Comparison of ENCODE assay signal across 11 mouse cellular contexts in the genomic region with DNA sequence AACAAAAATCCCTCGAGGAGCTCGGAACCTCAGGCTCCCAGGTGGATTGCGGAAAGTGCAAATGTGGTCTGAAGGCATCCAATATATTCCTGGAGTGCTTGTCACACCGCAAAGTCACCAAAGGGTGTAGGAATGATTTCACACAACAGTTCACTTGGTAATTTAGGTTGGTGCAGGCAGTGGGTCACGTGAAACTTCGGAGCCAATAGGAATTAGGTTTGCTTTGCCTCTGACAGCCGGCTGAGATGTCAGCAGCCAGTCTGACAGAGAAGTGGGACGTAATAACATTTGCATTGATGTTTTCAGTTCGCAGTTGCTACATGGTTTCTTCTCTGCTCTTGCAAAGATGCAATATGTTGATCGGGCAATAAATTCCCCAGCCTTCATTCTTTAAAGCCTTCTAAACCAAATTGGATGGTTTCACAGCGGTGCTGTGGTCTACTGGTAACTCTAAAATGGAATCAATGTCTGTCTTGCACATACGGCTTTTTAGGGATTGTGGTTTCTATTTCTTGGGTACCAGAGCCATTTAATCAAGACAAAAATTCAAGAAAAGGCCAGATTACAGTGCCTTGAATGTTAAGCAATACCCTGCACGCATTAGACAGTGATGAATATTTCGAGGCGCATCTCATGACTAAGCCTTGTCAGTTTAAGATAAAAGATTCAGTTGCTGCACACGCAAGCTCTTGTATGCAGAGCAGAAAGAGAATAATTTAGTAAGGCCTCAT.
A peak's percentile ranks its signal among the peaks of the same experiment; 100 is the strongest.
DNase-seq lines count a peak whose midpoint lies in the region; ATAC-seq and TF ChIP-seq lines count a peak whose summit lies in the region.
"Had no signal": no experiment of that assay in that cellular context is flagged by ENCODE, and none has a peak within 500 bp of the region (broad histone marks: within the 10 kb centered on the region; RNA-seq: fewer than 3 reads in every experiment).

No protein-coding gene starts in this region.

- no peaks in the 10 kb centered on the region for H3K9me3 ChIP-seq in heart, embryonic 12.5 days (replicated peaks)
- no peaks in the 10 kb centered on the region for H3K9me3 ChIP-seq in kidney, postnatal 0 days (replicated peaks; ENCODE audit: low read length)

- peak overlapping the region; percentile 52 for H3K4me2 ChIP-seq in heart, embryonic 12.5 days
- peak overlapping the region; percentile 29 for H3K4me2 ChIP-seq in kidney, postnatal 0 days (ENCODE audit: low read length)

- intact Hi-C loops in left cerebral cortex, postnatal 36 days (cut with DNase I) = no loop called here

- 59% methylated on average over 16 of the region's 16 CpGs for WGBS in heart, embryonic 12.5 days
- 58% methylated on average over 16 of the region's 16 CpGs for WGBS in kidney, postnatal 0 days

- no peak overlapping the region for H3K9ac ChIP-seq in heart, embryonic 12.5 days
- H3K9ac ChIP-seq in kidney, postnatal 0 days (ENCODE audit: low read depth, low read length) = no peak overlapping the region

- no peaks in the 10 kb centered on the region for H3K27me3 ChIP-seq in heart, embryonic 12.5 days (replicated peaks)
- H3K27me3 ChIP-seq in kidney, postnatal 0 days (ENCODE audit: insufficient read depth, low read length) = no peaks in the 10 kb centered on the region

- no peak for ATAC-seq in heart, embryonic 12.5 days (ENCODE audit: insufficient number of reproducible peaks, low FRiP score)
- ATAC-seq in kidney, postnatal 0 days (replicated peaks; ENCODE audit: low FRiP score, low read depth) = no peak
- no peak for ATAC-seq in granulocyte monocyte progenitor cell, adult 5-6 weeks (replicated peaks; ENCODE audit: poor library complexity, severe bottlenecking)

- TF ChIP-seq CTCF in kidney, postnatal 0 days (IDR thresholded peaks at IDR 0.05; ENCODE audit: low read depth) = no peak

- H3K36me3 ChIP-seq in heart, embryonic 12.5 days = no peaks in the 10 kb centered on the region
- no peaks in the 10 kb centered on the region for H3K36me3 ChIP-seq in kidney, postnatal 0 days (ENCODE audit: insufficient read depth, low read length)

- H3K4me3 ChIP-seq in heart, embryonic 12.5 days = 0 out of 2 replicates have a peak overlapping the region, but pooled peaks have one; percentile 8
- H3K4me3 ChIP-seq in kidney, postnatal 0 days (replicated peaks; ENCODE audit: low read depth, low read length) = no peak overlapping the region
- H3K4me3 ChIP-seq: left cerebral cortex, adult 2 months had no signal

- peaks cover 11% of the 10 kb centered on the region for H3K4me1 ChIP-seq in heart, embryonic 12.5 days (replicated peaks)
- no peaks in the 10 kb centered on the region for H3K4me1 ChIP-seq in kidney, postnatal 0 days (replicated peaks; ENCODE audit: insufficient read depth, low read length)

- H3K27ac ChIP-seq in heart, embryonic 12.5 days (ENCODE audit: poor library complexity, severe bottlenecking) = no peak overlapping the region
- no peak overlapping the region for H3K27ac ChIP-seq in kidney, postnatal 0 days
- H3K27ac ChIP-seq: left cerebral cortex, adult 2 months had no signal

- no peak for DNase-seq in heart, adult 8-10 months (ENCODE audit: low spot score)
- peak; percentile 16 for DNase-seq in thymus, postnatal 4 days
- DNase-seq in thymus, postnatal 25 days = no peak
- DNase-seq in kidney, postnatal 0 days (ENCODE audit: low spot score) = no peak
- DNase-seq in left cerebral cortex, postnatal 36 days (ENCODE audit: low spot score in 2 of 2) = no peak
- DNase-seq in layer of hippocampus, adult 8-10 months (ENCODE audit: low spot score in 2 of 2) = no peak
- DNase-seq: cerebellum, adult 11 months; gastrocnemius, postnatal 10 days had no signal
